Mouse (Mus musculus): Measurements from ENCODE around the gene Klra4. TPM values are rescaled to one million over a fixed set of nuclear protein-coding genes. Genes with fewer than 3 reads are reported as not detected.
"Not testable (repeated sequence)": the region's sequence is repeated elsewhere in the genome, so short reads cannot be mapped to it uniquely, and the experiment has no call there.

Klra4 gene
- under 1 TPM in 1 of 2 experiments, not detected in 1; 0.22 TPM for total RNA-seq (2021)
- long read RNA-seq, experiment 1, result 0 reads
- long read RNA-seq, experiment 2, result 0 reads

DNA sequence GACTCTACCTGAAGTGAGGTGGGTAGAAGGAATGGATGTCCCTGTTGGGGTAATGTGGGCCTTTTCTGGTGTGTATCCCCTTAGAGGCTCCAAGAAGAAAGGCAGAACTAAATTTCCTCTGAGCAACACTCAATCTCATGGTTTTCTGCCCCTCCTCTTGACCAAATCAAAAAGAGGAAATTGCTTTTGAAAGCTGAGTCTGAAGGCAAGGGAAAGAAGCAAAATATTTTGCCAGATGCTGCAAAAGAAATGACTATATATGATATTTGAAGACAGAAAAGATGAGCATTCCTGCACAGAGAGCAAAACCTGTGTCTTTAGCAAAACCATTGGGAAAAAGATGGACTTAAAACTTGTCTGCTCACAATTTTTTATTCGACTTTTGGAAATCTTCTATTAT is at the start of gene Klra4:
Gene Klra4 (minus strand): TSS at position 101 of the 400 bp plus-strand sequence.
- DNase-seq (ENCODE audit: low spot score in 2 of 2), result not testable (repeated sequence)

GRCm38 (mm10) chr6:130110485-130110884 is 43.4 kb upstream of the Klra4 start:
- no peak for DNase-seq (ENCODE audit: low spot score in 2 of 2)

DNA sequence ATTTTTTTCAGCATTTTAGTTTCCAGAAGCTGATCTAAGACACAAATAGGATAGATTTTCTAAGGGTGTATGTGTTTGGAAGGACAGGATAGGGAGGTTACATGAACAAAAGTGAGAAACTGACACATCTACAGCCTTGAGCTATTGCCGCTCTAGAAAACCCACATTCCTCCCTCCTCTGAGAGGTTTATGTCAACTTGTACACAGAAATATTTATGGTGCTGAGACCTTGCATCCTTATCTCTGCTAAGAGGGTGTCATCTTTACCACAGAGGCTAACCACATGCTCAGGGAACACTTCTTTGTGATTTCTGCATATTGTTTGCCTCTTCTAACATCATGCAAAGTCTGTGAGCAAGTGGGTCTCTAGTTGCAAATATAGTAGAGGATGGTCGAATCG is 35.7 kb upstream of the Klra4 start:
- not testable (repeated sequence) for DNase-seq (ENCODE audit: low spot score in 2 of 2)

- no peak for DNase-seq (ENCODE audit: low spot score in 2 of 2)
Observed at GRCm38 (mm10) chr6:130092336-130092948, 25.4 kb upstream of the Klra4 start.

- DNase-seq (ENCODE audit: low spot score in 2 of 2), result no peak
Observed at GRCm38 (mm10) chr6:130065196-130065595, 1.9 kb downstream of the Klra4 start.

DNA sequence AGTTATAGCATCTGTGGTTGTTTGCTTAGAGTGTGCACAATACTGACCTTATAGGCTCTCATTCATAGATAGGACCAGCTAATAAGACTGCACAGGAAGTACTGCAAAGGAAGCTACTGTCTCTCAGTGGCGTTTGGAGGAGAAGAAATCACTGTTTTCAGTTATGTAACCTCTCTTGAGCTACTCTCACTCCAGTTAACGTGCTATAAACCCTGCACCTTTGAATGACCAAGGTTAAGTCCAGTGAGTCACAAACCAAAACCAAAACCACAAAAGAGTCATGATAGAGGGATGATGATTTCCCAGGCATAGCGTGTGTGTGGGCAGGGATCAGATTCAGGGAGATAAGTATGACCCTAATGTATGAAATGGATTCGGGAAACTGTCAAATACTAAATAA is 31.9 kb downstream of the Klra4 start:
- not testable (repeated sequence) for DNase-seq (ENCODE audit: low spot score in 2 of 2)

DNA sequence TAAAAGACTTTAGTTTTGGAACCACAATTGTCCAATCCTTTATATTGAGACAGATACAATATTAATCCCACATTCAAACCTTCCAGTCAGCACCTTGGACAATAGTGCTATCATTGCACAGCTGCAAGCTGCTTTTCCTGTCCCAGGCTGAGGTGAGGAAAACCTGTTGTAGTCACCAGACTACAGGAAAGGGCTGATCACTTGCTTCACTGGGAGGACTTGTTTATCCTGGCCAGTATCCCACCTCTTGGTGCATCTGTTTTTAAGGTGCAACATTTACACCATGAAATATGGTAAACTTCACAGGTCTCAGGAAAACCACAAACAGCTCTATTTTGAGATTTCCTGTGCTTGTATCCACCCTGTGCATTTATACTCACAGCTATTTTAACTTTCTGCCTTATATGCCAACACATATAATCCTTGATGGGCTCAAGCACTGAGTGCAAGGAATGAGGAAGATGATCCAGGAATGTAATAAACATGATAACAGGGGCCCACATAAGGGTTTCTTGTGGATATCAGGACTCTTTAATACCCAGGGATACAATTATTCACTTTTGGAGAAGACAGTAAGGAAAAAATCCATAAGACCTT is 35.5 kb downstream of the Klra4 start:
- not testable (repeated sequence) for DNase-seq (ENCODE audit: low spot score in 2 of 2)

DNA sequence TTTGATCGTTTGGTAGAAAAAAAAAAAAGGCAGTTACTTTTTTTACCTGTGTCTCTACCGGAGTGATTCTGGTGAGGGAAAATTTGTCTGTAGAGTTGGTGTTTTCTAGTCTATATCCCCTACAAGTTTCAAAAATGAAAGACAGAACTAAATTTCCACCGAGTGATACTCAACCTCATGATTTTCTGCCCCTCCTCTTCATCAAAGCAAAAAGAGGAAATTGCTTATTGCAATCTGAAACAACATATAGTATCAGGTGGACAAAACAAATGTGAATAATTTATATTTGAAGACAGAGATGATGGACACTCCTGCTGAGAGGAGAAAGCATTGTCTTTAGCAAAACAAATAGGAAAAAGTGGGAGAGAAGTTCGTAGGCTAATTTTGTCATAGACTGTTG is 40.2 kb downstream of the Klra4 start, which contains the start of gene Klra6:
Gene Klra6 (minus strand): TSS at position 101 of the 400 bp plus-strand sequence.
- no peak for DNase-seq (ENCODE audit: low spot score in 2 of 2)

Other genes starting within 250 kb of the Klra4 start
- not detected for gene Gm17631, start 204.6 kb downstream of the Klra4 start, total RNA-seq (2021)
- gene Klra17, start 190.6 kb downstream of the Klra4 start, total RNA-seq (2021), result not detected
- not detected for gene Klra5, start 149.6 kb downstream of the Klra4 start, total RNA-seq (2021)
- gene Klra6, start 40.3 kb downstream of the Klra4 start, total RNA-seq (2021), result not detected
- gene Klra8, start 62.6 kb upstream of the Klra4 start, total RNA-seq (2021), result under 1 TPM in 1 of 2 experiments, not detected in 1; 0.33 TPM
- under 1 TPM in 1 of 2 experiments, not detected in 1; 0.35 TPM for gene Klra9, start 125.8 kb upstream of the Klra4 start, total RNA-seq (2021)
- gene Klra7, start 166.1 kb upstream of the Klra4 start, total RNA-seq (2021), result not detected
- not detected for gene Klra10, start 214.7 kb upstream of the Klra4 start, total RNA-seq (2021)